Mouse (Mus musculus): ENCODE results near the gene Rab43. TPM values are rescaled to one million over a fixed set of nuclear protein-coding genes. Genes with fewer than 3 reads are reported as not detected.
A peak's percentile ranks its signal among the peaks of the same experiment; 100 is the strongest.

The Rab43 gene
- total RNA-seq, 2 experiments from 2014 or later: 18.6 to 19.8 TPM

DNA sequence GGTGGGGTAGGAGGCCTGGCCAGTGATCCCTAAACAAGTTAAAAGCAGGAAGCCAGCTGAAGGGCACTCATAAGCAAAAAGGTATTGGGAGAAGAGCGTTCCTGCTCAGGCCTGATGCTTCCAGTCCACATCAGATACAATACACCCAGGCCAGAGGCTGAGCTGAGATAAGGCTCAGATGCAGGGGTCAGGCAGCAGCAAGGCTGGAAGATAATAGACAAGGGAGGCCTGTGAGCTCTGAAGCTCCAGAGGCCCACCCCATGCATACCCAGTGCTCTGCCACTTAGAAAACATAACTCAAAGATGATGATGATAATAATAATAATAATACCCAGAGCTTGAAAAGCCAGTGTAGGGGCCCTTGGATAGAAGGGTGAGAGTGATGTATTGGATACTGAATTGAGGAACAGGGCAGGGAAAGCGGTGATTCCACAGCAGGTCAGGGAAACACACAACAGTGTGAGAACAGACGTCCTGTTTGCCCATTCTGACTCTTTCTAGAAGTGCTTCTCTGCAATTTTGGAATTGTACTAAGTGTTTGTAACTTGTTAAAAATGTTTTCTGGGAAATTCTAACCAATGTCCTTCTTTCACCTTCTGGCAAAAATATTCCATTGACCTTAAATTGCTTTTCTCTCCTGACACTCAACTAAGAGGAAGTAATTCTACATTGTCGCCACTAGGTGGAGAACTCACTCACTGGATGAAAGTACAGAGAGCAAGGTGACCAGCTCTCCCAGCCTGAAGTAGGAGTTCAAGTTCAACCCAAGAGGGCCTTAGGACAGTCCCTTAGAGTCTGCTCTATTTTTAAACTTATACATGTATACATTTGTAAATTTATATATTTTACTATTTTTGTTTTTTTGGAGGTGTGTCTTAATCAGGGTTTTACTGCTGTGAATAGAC, 48.3 kb downstream of the Rab43 start:
- DNase-seq (ENCODE audit: low spot score in 2 of 2): peak in 1 of 2 experiments; percentile 13
- intact Hi-C loops (cut with DNase I): no loop called here

DNA sequence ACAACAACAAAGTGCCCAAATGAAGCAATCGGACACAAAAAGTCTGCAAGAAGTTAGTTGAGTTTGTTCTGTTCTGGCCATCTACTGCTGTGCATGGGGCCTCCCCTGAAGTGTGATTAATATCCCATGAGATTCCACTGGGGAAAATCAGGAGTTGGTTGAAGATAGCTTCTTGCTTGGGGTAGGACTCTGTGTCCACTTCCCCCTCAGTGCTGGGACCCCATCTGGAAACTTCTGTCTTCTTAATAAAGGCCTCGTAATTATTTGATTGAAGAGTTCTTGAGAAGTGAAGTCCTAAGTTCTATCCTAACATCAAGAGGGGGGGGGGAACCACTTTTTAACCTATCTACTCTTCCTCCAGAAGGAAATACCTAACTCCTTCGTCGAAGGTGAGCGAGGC, 49.8 kb downstream of the Rab43 start:
- no peak for DNase-seq (ENCODE audit: low spot score in 2 of 2)
- intact Hi-C loops (cut with DNase I): no loop called here

DNA sequence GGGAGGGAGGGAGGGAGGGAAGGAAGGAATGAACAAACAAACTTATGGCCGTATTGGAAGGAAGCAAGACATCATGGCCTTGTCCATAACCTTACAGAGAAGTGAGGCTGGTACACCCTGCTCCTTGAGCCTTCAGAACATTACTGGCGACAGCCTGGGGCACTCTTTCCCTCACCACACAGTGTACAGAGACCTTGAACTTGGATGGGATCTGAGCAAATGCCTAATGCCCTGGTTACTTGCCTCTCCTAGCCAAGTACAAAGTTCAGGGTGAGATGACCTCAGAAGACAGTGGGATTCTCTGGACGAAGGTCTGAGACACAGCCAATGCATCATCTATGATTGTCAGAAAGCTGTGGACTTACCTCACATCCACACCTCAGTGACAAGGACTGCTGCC, 52.1 kb downstream of the Rab43 start:
- intact Hi-C loops (cut with DNase I): no loop called here
- DNase-seq (ENCODE audit: low spot score in 2 of 2): no peak

DNA sequence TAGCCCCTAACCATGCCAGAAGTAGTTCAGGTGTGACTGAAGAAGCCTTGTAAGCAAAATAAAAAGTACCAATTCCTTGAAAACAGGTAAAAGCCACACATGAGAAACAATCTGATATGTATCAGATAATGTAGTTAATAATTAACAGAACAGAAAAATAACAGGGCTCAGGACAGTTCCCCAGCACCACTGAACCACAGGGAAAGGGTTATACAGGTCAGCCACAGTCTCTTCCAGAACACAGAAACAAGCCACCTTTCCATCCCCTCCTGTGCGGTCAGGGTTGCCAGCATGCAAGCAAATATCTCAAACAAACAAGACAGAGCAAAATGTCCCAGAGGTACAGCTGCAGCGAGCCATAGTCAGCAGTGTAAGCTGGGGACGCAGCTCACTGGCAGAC, 52.6 kb downstream of the Rab43 start:
- intact Hi-C loops (cut with DNase I): no loop called here
- no peak for DNase-seq (ENCODE audit: low spot score in 2 of 2)

DNA sequence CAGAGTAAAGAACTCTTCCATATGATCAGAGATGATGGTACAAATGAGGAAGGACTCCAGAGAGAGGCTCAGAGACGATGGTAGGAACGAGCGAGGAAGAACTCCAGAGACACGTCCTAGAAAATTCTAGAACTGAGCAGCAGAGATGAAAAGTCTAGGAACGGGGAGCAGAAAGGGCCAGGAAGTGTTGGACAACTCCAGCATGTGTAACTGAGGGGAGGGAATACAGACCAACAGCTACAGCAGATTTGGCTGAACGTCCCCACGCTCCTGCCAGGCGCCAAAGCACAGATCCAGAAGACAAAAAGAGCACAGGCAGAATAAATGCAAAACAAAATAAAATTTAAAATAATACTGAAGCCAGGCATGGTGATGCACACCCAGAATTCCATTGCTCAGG, 55.1 kb downstream of the Rab43 start:
- intact Hi-C loops (cut with DNase I): no loop called here
- DNase-seq (ENCODE audit: low spot score in 2 of 2): no peak

DNA sequence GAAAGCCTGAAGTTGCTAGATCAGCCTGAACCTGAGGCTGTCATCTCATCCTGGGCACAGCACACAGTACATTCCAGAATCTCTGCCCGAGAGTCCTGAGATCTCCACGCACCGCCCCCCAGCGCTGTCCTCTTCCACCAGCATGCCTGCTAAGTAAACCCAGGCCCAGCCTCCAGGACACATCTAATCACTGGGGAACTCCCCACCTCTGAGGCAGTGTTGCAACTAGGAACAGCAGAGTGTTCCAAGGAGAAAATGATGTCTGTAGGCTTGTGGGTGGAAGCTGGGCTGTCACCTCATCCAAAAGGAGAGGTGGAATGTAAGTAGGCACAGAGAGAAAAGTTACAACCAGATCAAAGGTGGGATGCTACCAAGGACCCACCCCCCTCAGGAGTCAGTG, 56.8 kb downstream of the Rab43 start:
- DNase-seq (ENCODE audit: low spot score in 2 of 2): no peak
- intact Hi-C loops (cut with DNase I): no loop called here

DNA sequence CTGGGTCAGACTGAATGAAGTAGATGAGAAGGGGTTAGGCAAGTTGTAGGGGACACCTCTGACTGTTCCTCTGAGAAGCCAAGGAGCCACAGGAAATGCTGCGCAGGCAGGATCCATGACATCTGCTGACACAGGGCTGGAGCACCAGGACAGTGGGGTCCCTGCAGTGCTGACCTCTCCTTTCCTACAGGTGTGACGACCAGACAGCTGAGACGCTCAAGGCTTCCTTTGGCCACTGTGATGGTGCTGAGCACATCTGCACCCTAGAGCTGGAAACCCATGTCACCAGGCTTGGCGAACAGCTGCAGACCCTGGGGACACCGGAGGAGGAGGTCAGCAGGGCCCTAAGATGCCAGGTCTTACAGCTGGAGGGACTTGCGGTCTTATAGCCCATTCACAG, 60.4 kb downstream of the Rab43 start:
- DNase-seq (ENCODE audit: low spot score in 2 of 2): no peak
- intact Hi-C loops (cut with DNase I): no loop called here

DNA sequence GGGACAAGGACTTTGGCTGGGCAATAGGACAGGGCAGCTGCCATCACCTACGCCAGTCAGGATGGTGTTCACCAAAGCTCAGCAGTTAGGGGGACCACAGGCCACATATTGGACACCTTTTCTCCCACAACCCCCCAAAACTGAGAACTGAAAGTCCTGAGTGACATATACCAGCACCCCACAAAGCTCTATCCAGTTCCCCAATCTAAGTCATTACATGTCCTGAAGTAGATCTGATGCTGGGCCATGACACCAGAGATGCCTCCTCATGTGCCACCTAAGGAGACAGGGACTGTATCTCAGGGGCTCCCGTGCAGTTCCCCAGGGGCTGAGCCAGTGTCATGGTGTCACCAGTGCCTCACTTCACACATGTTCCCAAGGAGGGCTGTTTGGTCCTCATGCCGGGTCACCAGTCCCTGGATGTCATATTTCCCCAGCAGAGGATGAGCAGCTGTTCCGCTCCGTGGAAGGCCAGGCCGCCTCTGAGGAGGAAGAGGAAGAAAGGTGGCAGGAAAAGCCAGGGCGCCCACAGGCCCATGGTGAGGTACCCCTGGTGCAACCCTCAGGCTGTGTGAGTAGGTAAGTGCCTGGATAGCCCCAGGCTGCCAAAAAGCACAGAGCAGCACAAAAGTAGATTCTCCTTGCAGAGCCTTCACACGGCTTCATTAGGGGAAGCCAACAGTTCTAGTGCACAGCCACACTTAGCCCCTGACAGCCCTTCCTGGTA, 61.6 kb downstream of the Rab43 start:
- intact Hi-C loops (cut with DNase I): no loop called here
- no peak for DNase-seq (ENCODE audit: low spot score in 2 of 2)

DNA sequence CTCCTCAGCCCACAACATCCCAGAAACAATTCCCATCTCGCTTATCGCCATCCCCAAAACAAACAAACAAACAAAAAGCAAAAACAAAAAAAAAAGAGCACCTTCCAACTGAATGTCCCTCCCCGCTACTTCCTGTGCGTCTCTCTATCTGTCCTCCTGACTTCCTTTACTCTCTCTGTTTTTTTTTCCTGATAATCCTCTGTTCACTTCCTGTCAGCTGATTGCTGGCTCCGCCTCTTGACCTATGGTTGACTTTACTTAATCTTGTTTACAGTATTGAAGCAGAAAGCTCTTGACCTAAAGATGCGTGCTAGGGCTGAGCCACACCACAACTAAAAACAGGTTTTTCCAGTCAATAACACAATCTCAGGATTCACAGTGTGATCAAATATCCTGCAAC, 63.4 kb downstream of the Rab43 start:
- DNase-seq (ENCODE audit: low spot score in 2 of 2): no peak
- intact Hi-C loops (cut with DNase I): no loop called here

DNA sequence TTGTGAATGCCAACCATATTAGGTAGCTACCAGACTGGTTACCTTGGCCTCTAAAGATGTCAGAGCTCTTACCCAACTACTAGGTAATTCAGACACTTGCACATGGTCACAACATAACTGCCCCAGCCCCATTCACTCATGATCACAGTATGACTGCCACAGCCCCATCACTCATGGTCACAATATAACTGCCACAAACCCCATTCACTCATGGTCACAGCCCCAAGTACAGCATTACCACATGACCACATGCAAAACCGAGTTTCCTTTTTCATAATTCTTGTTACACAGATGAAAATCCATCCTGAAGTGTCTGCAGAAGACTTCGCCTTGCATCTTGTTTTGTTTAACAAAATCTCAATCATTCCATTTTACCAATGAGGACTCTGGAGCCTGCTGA, 63.9 kb downstream of the Rab43 start:
- intact Hi-C loops (cut with DNase I): no loop called here
- DNase-seq (ENCODE audit: low spot score in 2 of 2): no peak

DNA sequence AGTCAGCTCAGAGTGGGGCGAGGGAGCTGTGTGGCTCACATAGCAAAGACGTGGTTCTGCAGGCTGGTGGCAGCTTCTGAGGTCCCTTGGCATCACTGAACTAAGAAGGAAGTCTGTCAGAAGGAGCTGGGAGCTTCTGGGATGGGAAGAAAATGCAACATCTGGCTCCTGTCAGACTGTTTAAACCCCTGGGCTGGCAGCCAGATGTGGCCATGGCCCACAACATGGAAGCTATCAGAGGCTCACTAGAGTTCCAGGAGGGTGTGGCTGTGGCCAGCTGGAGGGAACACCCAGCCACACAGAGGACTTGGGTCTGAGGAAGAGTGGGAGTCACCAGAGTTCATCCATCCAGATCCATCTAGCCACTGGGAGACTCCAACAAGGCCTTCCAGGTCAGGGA, 65.1 kb downstream of the Rab43 start:
- DNase-seq (ENCODE audit: low spot score in 2 of 2): no peak
- intact Hi-C loops (cut with DNase I): no loop called here

DNA sequence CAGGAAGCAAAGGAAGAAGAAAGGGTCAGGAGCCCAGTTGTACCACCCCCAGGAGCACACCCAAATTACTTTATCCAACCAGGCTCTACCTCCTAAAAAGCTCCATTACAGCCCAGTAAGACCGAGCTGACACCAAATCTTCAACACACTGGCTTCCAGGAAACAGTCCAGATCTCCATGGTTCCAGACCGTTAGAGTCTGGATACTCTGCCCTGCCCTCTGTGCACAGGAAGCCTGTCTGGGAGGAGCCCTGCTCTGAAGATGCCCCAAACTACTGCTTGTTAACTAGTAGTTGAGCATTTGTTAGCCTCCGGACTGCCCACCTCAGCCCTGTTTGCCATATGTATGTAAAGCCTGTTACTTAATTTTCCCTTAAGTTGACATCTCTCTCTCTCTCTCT, 65.9 kb downstream of the Rab43 start:
- intact Hi-C loops (cut with DNase I): no loop called here
- DNase-seq (ENCODE audit: low spot score in 2 of 2): no peak

DNA sequence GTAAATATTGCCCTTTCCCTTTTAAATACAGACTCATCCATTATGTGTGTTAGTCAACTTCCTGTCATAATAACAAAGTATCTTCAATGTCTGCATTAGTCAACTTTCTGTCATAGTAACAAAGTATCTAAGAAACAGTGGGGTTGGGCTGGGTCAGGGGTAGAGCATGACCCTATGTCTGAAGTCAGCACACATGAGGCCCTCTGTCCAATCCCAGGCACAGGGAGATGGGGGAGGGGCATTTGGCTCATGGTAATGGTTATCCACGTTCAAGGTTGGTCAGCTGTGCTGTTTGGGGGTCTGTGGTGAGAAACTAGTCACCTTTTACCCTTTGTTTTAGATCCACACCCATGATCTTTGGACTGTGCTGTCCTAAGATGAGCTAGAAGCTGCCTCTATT, 66.7 kb downstream of the Rab43 start:
- intact Hi-C loops (cut with DNase I): no loop called here

DNA sequence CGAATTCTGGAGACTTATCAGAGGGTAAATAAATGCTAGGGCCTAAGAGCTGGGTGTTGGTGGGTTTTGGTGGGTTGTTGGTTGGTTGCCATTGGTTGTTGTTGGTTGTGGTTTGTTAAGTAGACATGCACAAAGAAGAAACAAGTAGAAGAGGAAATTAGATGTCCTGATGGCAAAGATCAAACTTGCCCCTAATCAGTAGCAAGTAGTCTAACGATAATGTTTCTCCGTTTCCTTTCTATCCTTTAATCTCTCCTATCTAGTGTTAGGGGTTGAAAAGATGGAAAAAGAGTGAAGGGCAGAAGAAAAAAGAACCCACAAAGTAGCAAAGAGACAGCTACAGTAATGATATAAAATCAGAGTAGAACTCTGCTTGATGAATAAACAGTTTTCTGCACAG, 67.3 kb downstream of the Rab43 start:
- intact Hi-C loops (cut with DNase I): no loop called here

More for the DNA sequence above, 66.7 kb downstream of the Rab43 start:
- DNase-seq (ENCODE audit: low spot score in 2 of 2): no peak

DNA sequence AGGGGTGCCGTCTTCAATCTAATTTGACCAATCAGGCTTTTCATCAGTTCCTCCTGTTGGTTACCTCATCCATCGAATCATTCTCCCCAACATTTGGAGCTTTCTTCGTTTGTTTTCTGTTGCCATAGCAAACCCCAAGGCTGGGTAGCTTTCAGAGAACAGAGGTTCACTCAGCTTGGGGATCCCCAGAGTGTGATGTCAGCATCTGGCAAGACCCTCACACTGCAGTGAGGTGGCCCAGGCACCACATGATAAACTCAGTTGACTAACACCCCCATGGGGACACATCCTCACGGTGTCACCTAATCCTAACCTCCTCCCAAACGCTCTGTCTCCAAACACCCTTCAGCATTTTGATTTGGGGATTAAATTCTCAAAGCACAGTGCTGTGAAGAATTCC, 68.7 kb downstream of the Rab43 start:
- no peak for DNase-seq (ENCODE audit: low spot score in 2 of 2)
- intact Hi-C loops (cut with DNase I): no loop called here

More for the DNA sequence above, 67.3 kb downstream of the Rab43 start:
- no peak for DNase-seq (ENCODE audit: low spot score in 2 of 2)

DNA sequence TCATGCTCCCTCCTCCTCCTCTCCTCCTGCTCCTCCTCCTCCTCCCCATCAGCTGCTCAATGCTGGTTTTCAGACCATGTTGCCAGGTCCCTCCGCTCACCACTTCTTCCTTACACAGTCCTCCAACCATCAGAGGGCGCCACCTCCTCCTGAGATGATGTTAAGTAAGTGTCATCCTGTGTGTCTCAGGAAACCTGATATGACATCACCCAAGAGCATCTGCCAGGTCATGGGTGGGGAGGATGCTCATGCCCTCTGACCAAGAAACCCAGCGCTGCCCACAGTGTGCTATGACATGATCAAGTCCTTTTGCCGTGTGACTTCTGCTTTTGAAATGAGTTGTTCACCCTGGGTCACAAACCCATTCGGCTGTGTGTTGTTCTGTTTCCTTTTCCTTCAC, 69.2 kb downstream of the Rab43 start:
- intact Hi-C loops (cut with DNase I): no loop called here
- no peak for DNase-seq (ENCODE audit: low spot score in 2 of 2)

DNA sequence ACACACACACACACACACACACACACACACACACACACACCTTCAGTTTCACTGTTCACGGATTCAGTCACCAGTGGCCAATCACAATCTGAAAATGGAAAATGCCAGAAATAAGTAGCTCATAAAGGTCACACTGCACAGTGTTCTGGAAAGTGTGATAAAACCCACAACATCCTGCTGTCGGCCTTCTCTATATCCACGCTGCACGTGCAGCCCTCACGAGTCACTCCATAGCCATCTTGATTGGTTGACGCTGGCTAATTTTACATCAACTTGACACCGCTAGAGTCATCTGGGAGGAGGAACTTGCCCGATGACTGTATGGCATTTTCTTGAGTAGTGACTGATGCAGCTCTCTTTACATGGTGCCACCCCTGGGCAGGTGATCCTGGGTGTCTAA, 70.0 kb downstream of the Rab43 start:
- intact Hi-C loops (cut with DNase I): no loop called here
- no peak for DNase-seq (ENCODE audit: low spot score in 2 of 2)

DNA sequence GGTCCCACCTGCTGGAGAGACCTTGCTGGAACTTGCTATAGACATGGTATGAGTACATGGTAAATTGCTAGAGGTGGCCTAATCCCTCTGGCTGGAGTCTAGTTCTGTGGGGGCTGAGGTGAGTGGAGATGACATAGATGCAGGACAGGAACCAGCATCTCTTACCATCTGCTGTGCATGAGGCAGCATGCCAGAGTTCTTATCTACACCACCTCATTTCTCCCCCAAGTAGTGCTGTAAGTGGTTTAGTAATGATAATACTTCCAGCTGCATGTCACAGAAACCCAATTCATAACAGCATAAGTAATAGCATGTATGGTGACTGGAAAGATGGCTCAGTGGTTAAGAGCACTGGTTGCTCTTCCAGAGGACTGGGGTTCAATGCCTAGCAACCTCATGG, 71.5 kb downstream of the Rab43 start:
- intact Hi-C loops (cut with DNase I): no loop called here
- DNase-seq (ENCODE audit: low spot score in 2 of 2): no peak

DNA sequence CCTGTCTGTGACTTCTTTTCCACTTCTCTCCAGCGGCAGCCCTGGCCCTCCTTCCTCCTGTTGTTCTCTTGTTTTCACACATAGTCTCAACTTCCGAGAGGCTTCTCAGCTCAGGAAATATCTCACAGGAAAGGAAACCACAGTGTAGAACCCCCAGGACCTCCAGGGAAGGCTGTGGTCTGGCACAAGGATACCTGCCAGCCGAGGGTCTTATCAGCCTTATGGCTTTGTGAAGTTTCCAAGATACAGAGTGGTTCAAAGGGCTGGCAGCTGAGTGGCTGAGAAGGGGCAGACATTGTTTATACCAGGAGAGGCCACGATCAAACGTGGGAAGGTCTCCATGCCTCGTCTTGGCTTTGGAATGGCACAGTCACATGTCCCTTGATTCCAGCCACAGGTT, 72.1 kb downstream of the Rab43 start:
- intact Hi-C loops (cut with DNase I): no loop called here

More for the DNA sequence above, 72.1 kb downstream of the Rab43 start:
- DNase-seq (ENCODE audit: low spot score in 2 of 2): no peak

Data from left cerebral cortex, postnatal 25 days (tissue).